Mouse (Mus musculus): ENCODE measurements at regions not wholly inside any gene's neighbourhood (a gene's known extent, or its start where the extent isn't known, plus 50 kb on each side); places are given as distances from the start of the nearest gene placed in this dataset.

DNA sequence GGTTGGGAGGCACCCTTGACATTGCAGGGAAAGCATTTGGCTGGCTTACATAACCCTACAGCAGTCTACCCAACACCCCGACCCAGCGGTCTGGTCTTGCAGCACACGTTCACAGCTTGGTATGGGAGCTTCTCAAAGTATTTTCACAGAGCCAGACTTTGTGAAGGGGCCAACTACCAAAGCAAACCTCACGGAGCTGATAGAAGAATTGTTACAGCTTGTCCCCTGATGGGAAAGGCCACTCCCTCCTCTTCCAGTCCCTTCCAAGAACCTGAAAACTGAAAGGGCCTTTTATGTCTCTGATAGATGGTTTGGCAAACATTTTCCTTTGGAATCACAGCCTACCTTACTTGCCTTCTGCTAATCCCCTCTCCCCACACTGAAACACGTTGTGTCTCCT, 341.6 kb downstream of the Pik3r1 start:
- H3K4me1 ChIP-seq, result no peaks in the 10 kb centered on the region

DNA sequence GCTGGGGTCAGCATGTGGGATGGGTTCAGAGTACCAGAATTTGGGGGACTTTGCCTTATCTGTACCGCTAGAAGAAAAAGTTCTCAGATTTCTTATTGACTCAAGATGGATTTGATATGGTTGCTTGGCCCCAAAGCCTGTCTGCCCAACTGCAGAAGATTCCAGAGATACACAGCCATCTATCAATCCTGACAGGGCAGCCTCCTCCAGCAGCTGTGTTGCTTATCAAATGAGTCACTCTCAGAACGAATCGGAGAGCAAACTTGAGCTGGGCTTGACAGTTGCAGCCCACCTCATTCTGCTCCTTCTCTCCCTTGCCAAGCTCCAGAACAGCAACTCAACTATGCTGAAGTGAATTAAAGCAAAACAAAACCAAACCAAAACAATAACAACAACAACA, 345.9 kb downstream of the Pik3r1 start:
- WGBS, result 14% methylated on average over 3 of the region's 3 CpGs
- ATAC-seq (ENCODE audit: extremely low read depth, insufficient number of reproducible peaks, low FRiP score, low TSS enrichment), result no peak
- peaks cover 23% of the 10 kb centered on the region for H3K4me1 ChIP-seq
- no peaks in the 10 kb centered on the region for H3K9me3 ChIP-seq
- no peaks in the 10 kb centered on the region for H3K27me3 ChIP-seq (replicated peaks)
- H3K9ac ChIP-seq, result no peak overlapping the region
- H3K4me3 ChIP-seq, result no peak overlapping the region
- H3K27ac ChIP-seq (replicated peaks), result no peak overlapping the region
- H3K36me3 ChIP-seq, result no peaks in the 10 kb centered on the region
- no peak overlapping the region for H3K4me2 ChIP-seq

More for the DNA sequence above, 341.6 kb downstream of the Pik3r1 start:
- no peak overlapping the region for H3K9ac ChIP-seq
- H3K36me3 ChIP-seq, result no peaks in the 10 kb centered on the region
- H3K27ac ChIP-seq (replicated peaks), result no peak overlapping the region
- H3K9me3 ChIP-seq, result no peaks in the 10 kb centered on the region
- H3K27me3 ChIP-seq (replicated peaks), result no peaks in the 10 kb centered on the region
- ATAC-seq (ENCODE audit: extremely low read depth, insufficient number of reproducible peaks, low FRiP score, low TSS enrichment), result no peak
- H3K4me3 ChIP-seq, result no peak overlapping the region
- no peak overlapping the region for H3K4me2 ChIP-seq
- 52% methylated on average over 5 of the region's 5 CpGs for WGBS

DNA sequence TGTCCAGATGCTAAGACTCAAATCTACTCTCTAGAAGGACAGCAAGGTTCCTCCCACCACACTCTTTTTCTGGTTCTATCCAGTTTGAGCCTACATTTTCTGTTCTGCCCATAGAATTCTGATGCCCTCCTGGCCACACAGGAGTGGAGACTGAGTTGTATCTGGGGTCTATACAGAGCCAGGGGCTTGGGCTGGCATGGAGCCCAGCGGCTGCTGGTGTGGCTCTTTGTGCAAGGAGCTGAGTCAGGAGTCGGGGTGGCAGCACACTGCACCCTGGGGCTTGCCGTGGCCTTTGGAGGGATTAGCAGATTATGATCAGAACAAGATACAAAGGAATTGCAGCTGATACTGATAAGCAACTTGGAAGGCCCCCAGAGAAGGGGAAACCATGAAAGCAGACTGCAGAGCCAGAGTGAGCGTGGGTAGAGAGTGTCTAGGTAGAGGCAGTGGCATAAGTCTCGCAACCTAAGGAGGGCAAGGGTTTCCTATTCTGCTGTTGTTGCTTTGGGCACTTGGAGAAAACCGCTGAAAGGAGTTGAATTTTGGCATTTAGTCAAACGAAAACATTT, 348.5 kb downstream of the Pik3r1 start:
- Histone ChIP-seq H3K36me3 (no peaks in the 10 kb centered on the region), H3K27me3 (replicated peaks) (no peaks in the 10 kb centered on the region), H3K27ac (replicated peaks) (no peak overlapping the region), H3K9ac (no peak overlapping the region), H3K4me3 (no peak overlapping the region), H3K4me2 (no peak overlapping the region), H3K4me1 (peaks cover 23% of the 10 kb centered on the region), H3K9me3 (no peaks in the 10 kb centered on the region)
- no peak for ATAC-seq (ENCODE audit: extremely low read depth, insufficient number of reproducible peaks, low FRiP score, low TSS enrichment)
- WGBS, result 70% methylated on average over 7 of the region's 7 CpGs

DNA sequence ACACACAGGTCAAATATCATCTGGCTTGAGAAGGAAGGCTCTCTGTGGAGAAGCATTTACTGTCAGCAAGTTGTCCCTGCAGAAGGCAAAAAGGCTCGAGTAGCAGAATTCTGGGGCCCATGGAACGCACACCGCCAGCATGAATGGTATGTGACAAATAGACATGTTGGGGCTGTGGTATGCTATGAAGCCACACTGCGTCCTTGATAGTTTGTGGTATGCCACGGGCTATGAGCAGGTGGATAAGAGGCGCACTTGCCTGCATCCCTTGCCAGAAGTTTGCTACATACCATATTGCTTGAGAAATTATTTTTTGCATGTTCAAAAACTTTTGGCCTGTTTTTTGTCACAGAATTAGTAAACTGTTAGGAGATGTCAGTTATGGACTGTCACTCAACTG, 349.7 kb downstream of the Pik3r1 start:
- peaks cover 23% of the 10 kb centered on the region for H3K4me1 ChIP-seq
- H3K4me3 ChIP-seq, result no peak overlapping the region
- no peaks in the 10 kb centered on the region for H3K36me3 ChIP-seq
- no peaks in the 10 kb centered on the region for H3K9me3 ChIP-seq
- no peak for ATAC-seq (ENCODE audit: extremely low read depth, insufficient number of reproducible peaks, low FRiP score, low TSS enrichment)
- peak overlapping the region; percentile 22; the same call in 1 of the 2 replicates for H3K4me2 ChIP-seq
- H3K27me3 ChIP-seq (replicated peaks), result no peaks in the 10 kb centered on the region
- 0 out of 2 replicates have a peak overlapping the region, but pooled peaks have one; percentile 0 for H3K27ac ChIP-seq (replicated peaks)
- H3K9ac ChIP-seq, result no peak overlapping the region
- 30% methylated on average over 6 of the region's 6 CpGs for WGBS

DNA sequence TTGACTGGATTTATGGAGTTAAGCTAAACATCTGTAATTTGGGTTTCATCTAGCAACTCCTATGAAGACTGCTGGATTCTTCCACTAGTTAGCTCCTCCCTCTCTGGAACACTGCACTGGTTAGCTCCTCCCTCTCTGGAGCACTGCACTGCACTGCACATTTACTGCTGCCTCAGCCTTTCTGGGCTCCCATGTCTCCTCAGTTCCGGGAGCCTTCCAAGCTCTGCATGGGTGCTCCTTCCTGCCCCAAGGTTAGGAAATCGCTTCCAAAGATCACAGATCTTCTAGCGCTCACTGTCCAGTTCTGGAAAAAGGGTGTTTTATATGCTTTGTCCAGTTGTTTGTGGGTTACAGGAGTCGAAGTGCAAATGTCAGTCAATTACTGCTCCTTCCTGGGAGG, 359.1 kb downstream of the Pik3r1 start:
- 76% methylated on average over 4 of the region's 4 CpGs for WGBS
- Histone ChIP-seq H3K4me2 (no peak overlapping the region), H3K27ac (replicated peaks) (no peak overlapping the region), H3K27me3 (replicated peaks) (no peaks in the 10 kb centered on the region), H3K36me3 (no peaks in the 10 kb centered on the region), H3K9ac (no peak overlapping the region), H3K4me1 (no peaks in the 10 kb centered on the region), H3K4me3 (no peak overlapping the region), H3K9me3 (no peaks in the 10 kb centered on the region)
- ATAC-seq (ENCODE audit: extremely low read depth, insufficient number of reproducible peaks, low FRiP score, low TSS enrichment), result no peak

DNA sequence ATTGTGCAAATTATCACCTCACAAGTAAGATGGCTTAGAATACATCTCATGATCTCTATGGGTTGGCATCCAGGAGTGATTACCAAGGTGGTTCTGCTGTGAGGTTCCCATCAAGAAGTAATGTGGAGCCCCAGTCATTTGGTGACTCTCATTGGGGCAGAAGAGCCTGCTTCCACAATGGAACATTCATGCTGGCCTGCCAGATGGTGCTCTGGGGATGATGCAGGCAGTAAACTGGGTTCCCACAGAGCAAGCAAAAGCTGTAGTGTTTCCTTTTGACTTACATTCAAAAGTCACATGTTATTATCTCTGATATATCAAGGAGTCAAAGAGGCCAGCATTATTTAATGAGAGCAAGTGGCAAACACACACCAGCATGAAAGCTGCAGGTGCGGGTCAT, 360.4 kb downstream of the Pik3r1 start:
- no peaks in the 10 kb centered on the region for H3K9me3 ChIP-seq
- H3K27ac ChIP-seq (replicated peaks), result no peak overlapping the region
- H3K4me2 ChIP-seq, result no peak overlapping the region
- H3K27me3 ChIP-seq (replicated peaks), result no peaks in the 10 kb centered on the region
- no peak overlapping the region for H3K9ac ChIP-seq
- H3K36me3 ChIP-seq, result no peaks in the 10 kb centered on the region
- no peaks in the 10 kb centered on the region for H3K4me1 ChIP-seq
- no peak overlapping the region for H3K4me3 ChIP-seq
- no peak for ATAC-seq (ENCODE audit: extremely low read depth, insufficient number of reproducible peaks, low FRiP score, low TSS enrichment)
- 85% methylated on average over 1 of the region's 1 CpGs for WGBS

DNA sequence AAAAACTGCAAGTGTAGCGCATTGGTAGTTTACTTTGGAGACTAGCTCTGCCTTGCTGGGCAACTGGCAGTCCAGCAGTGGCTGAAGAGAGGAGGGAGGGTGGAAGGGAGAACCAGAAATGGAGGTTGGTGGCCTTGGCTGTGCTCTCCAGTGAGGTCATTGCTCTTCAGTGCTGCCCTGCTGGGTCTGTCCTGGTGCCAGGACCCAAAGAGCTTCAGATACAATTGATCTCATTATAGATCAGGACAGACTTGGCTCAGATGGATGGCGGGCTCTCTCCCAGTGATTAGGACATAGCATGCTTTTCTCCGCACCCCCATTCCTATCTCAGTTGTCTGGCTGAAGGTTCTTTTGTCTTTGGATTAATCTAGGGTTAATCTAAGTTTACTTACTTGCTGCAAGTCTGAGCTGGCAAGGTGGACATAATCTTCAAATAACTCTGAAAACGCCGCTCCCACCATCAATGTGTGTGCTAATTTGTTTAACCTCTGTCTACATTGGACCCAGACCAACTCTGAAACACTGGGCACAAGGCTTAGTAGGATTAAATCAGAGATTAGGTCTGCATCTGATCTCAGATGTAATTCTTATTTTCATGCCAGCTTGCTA, 394.3 kb downstream of the Pik3r1 start:
- Histone ChIP-seq H3K36me3 (no peaks in the 10 kb centered on the region), H3K9me3 (no peaks in the 10 kb centered on the region), H3K9ac (no peak overlapping the region), H3K4me1 (no peaks in the 10 kb centered on the region), H3K4me2 (no peak overlapping the region), H3K27me3 (replicated peaks) (no peaks in the 10 kb centered on the region), H3K4me3 (no peak overlapping the region), H3K27ac (replicated peaks) (no peak overlapping the region)
- WGBS, result 81% methylated on average over 5 of the region's 5 CpGs
- no peak for ATAC-seq (ENCODE audit: extremely low read depth, insufficient number of reproducible peaks, low FRiP score, low TSS enrichment)

DNA sequence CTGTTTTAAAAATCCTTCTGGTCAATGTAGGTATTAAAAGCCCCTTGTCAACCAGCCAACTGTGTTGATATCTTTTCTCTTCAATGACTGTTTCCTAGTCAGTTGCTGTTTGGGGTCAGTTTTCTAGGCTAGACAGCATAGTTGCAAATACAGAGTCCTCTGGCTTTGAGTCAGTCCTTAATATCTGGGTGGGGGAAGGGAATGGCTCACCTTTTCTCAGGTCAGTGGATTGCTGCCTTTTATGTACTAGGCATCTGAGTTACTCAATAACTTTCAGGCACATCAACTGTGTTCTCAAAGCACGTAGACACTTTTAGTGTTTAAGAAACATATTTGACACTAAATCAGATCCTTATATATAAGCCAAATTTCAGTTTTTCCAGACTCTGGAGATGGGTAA, 396.1 kb downstream of the Pik3r1 start:
- Histone ChIP-seq H3K4me2 (no peak overlapping the region), H3K4me1 (0 out of 2 replicates have a peak, but pooled peaks cover 3% of the 10 kb centered on the region), H3K36me3 (no peaks in the 10 kb centered on the region), H3K4me3 (no peak overlapping the region), H3K27me3 (replicated peaks) (no peaks in the 10 kb centered on the region), H3K27ac (replicated peaks) (no peak overlapping the region), H3K9ac (no peak overlapping the region), H3K9me3 (no peaks in the 10 kb centered on the region)
- WGBS, result 86% methylated on average over 1 of the region's 1 CpGs
- no peak for ATAC-seq (ENCODE audit: extremely low read depth, insufficient number of reproducible peaks, low FRiP score, low TSS enrichment)

DNA sequence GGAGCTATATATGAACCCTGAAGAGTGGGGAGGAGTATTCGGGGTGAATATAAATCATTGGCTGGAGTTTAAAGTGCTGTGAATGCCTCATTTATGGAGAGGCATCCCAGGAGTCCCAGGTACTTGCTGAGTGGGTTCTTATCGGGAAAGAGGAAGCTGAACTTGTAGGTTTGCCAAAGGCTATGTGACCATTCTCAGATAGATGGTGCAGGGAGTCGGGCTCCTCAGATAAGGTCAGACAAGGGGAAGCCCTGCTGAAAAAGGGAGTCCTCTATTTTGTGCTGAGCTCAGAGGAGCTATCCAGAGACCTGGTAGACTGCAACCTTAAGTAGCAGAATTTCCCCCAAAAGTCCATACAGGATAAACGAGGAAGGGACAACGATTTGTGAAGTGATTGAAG, 399.8 kb downstream of the Pik3r1 start:
- Histone ChIP-seq H3K9ac (no peak overlapping the region), H3K36me3 (no peaks in the 10 kb centered on the region), H3K4me2 (no peak overlapping the region), H3K27me3 (replicated peaks) (no peaks in the 10 kb centered on the region), H3K4me1 (0 out of 2 replicates have a peak, but pooled peaks cover 3% of the 10 kb centered on the region), H3K9me3 (no peaks in the 10 kb centered on the region), H3K27ac (replicated peaks) (no peak overlapping the region), H3K4me3 (no peak overlapping the region)
- WGBS, result 53% methylated on average over 5 of the region's 5 CpGs
- no peak for ATAC-seq (ENCODE audit: extremely low read depth, insufficient number of reproducible peaks, low FRiP score, low TSS enrichment)

DNA sequence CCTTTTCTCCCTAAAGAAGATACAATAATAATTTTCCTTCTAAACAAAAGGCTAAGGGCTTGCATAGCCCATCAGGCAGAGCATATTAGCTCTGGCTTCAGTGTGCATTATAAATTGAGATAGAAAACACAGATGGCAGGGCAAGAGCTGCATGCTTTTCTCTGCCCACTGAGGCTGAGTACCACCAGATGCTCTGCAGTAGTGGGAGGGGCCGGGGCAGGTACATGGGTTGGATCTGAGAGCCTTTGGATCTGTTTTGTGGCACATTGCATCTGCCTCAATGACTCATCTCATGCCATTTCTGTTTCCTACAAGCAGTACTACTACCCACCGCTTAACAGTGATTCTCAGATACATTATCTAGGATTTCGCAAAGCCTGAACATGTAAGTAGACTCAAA, 412.7 kb downstream of the Pik3r1 start:
- no peak for ATAC-seq (ENCODE audit: extremely low read depth, insufficient number of reproducible peaks, low FRiP score, low TSS enrichment)
- Histone ChIP-seq H3K9ac (no peak overlapping the region), H3K27ac (replicated peaks) (no peak overlapping the region), H3K4me1 (no peaks in the 10 kb centered on the region), H3K4me3 (no peak overlapping the region), H3K4me2 (no peak overlapping the region), H3K9me3 (no peaks in the 10 kb centered on the region), H3K27me3 (replicated peaks) (no peaks in the 10 kb centered on the region), H3K36me3 (no peaks in the 10 kb centered on the region)
- 87% methylated on average over 3 of the region's 3 CpGs for whole genome bisulfite sequencing

DNA sequence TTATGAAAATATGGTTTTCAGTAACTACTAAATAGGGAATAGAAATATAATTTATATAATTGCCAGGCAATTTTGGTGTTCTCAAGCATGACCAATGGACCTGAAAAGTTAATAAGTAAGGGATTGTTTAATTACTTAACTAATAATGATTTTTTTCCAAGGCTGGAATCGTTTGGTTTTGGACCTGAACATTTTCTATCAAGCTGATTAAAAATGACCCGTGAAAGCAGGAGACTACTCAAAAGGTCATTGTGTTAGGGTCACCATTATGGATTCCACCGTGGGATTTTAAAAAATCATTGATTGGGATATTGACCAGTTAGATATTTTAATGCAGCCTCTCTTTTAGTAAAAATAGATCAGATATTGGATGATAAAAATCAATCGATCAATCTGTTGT, 416.9 kb downstream of the Pik3r1 start:
- Histone ChIP-seq H3K27ac (replicated peaks) (no peak overlapping the region), H3K9me3 (no peaks in the 10 kb centered on the region), H3K36me3 (no peaks in the 10 kb centered on the region), H3K4me3 (no peak overlapping the region), H3K4me1 (no peaks in the 10 kb centered on the region), H3K9ac (no peak overlapping the region), H3K4me2 (no peak overlapping the region), H3K27me3 (replicated peaks) (no peaks in the 10 kb centered on the region)
- ATAC-seq (ENCODE audit: extremely low read depth, insufficient number of reproducible peaks, low FRiP score, low TSS enrichment), result no peak
- 80% methylated on average over 4 of the region's 4 CpGs for WGBS

DNA sequence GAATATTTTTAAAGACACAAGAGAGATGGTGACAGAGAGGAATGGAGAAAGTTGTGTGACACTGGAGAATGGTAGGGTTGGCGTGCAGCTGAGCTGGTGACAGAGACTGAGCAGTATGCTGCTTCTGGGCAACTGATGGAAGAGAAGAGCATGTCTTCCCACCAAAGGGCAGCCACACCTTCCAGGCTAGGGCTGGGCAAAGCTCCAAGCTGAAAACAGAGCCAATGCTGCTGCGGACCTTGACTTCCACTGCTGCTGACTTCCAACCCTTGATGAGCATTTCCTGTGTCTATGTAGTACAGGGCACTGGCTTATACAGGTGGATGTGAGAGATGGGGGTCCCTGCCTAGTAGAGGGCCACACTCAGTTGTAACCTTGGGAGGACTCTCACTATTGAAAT, 418.7 kb downstream of the Pik3r1 start:
- no peaks in the 10 kb centered on the region for H3K27me3 ChIP-seq (replicated peaks)
- no peaks in the 10 kb centered on the region for H3K4me1 ChIP-seq
- no peak overlapping the region for H3K4me2 ChIP-seq
- ATAC-seq (ENCODE audit: extremely low read depth, insufficient number of reproducible peaks, low FRiP score, low TSS enrichment), result no peak
- H3K36me3 ChIP-seq, result no peaks in the 10 kb centered on the region
- H3K9ac ChIP-seq, result no peak overlapping the region
- H3K9me3 ChIP-seq, result no peaks in the 10 kb centered on the region
- WGBS, result 74% methylated on average over 2 of the region's 2 CpGs
- H3K4me3 ChIP-seq, result no peak overlapping the region
- H3K27ac ChIP-seq (replicated peaks), result no peak overlapping the region
